ENCODE assay signal across 8 mouse cellular contexts in genomic region chr11:102219994-102220346, GRCm38 (mm10). TPM values are rescaled to one million over a fixed set of nuclear protein-coding genes. Genes with fewer than 3 reads are reported as not detected.
A peak's percentile ranks its signal among the peaks of the same experiment; 100 is the strongest.
DNase-seq lines count a peak whose midpoint lies in the region; ATAC-seq and TF ChIP-seq lines count a peak whose summit lies in the region.

No protein-coding gene starts in this region.

- no peak for ATAC-seq in embryonic facial prominence, embryonic 13.5 days (ENCODE audit: insufficient number of reproducible peaks, insufficient read depth, low FRiP score, low TSS enrichment, low read depth)
- no peak for ATAC-seq in forebrain, embryonic 14.5 days

- no peak for TF ChIP-seq CTCF in thymus, adult 2 months (IDR thresholded peaks at IDR 0.05; ENCODE audit: borderline replicate concordance, control insufficient read depth, extremely low read depth, insufficient read depth, low read length, poor library complexity)

- intact Hi-C loops in heart, postnatal 36 days (cut with DNase I), result loop anchor here (5.0 kb wide), 2 partner anchors 212 to 238 kb away; partner anchors contain the start of genes Cfap97d1 and Grn

- no peak overlapping the region for H3K9ac ChIP-seq in embryonic facial prominence, embryonic 13.5 days
- H3K9ac ChIP-seq in forebrain, embryonic 14.5 days (ENCODE audit: low read length), result no peak overlapping the region

- no peaks in the 10 kb centered on the region for H3K27me3 ChIP-seq in embryonic facial prominence, embryonic 13.5 days
- no peaks in the 10 kb centered on the region for H3K27me3 ChIP-seq in thymus, adult 2 months (ENCODE audit: control insufficient read depth, insufficient read depth, low read length)
- H3K27me3 ChIP-seq in forebrain, embryonic 14.5 days (replicated peaks; ENCODE audit: control insufficient read depth, insufficient read depth, low read length), result no peaks in the 10 kb centered on the region

- H3K27ac ChIP-seq in embryonic facial prominence, embryonic 13.5 days, result peak overlapping the region; percentile 88; the same call in 1 of the 2 replicates
- H3K27ac ChIP-seq in thymus, adult 2 months (ENCODE audit: control insufficient read depth, insufficient read depth, low read length), result no peak overlapping the region
- H3K27ac ChIP-seq in forebrain, embryonic 14.5 days (ENCODE audit: low read depth, low read length), result no peak overlapping the region

- H3K4me1 ChIP-seq in embryonic facial prominence, embryonic 13.5 days, result peaks cover 85% of the 10 kb centered on the region
- H3K4me1 ChIP-seq in thymus, adult 2 months (replicated peaks; ENCODE audit: control insufficient read depth, insufficient read depth, low read length), result peaks cover 65% of the 10 kb centered on the region
- peaks cover 41% of the 10 kb centered on the region for H3K4me1 ChIP-seq in forebrain, embryonic 14.5 days (ENCODE audit: control insufficient read depth, insufficient read depth, low read length)

- H3K9me3 ChIP-seq in embryonic facial prominence, embryonic 13.5 days, result no peaks in the 10 kb centered on the region
- no peaks in the 10 kb centered on the region for H3K9me3 ChIP-seq in forebrain, embryonic 14.5 days (replicated peaks; ENCODE audit: control insufficient read depth, low read length)

- 74% methylated on average over 4 of the region's 4 CpGs for WGBS in embryonic facial prominence, embryonic 13.5 days
- 53% methylated on average over 4 of the region's 4 CpGs for WGBS in thymus, adult 2 months
- 78% methylated on average over 4 of the region's 4 CpGs for WGBS in forebrain, embryonic 14.5 days

- no peak overlapping the region for H3K4me3 ChIP-seq in embryonic facial prominence, embryonic 13.5 days
- no peak overlapping the region for H3K4me3 ChIP-seq in thymus, adult 2 months (ENCODE audit: control insufficient read depth, insufficient read depth, low read length)
- H3K4me3 ChIP-seq in forebrain, embryonic 14.5 days (ENCODE audit: low read depth, low read length), result no peak overlapping the region

- H3K36me3 ChIP-seq in embryonic facial prominence, embryonic 13.5 days, result peaks cover 29% of the 10 kb centered on the region
- H3K36me3 ChIP-seq in thymus, adult 2 months (ENCODE audit: control insufficient read depth, insufficient read depth, low read length), result no peaks in the 10 kb centered on the region
- H3K36me3 ChIP-seq in forebrain, embryonic 14.5 days (ENCODE audit: control insufficient read depth, insufficient read depth, low read length), result peaks cover 43% of the 10 kb centered on the region

- DNase-seq in kidney, postnatal 36 days, result peak; percentile 43 to 59
- DNase-seq in kidney, postnatal 14 days, result no peak
- peak; percentile 72 for DNase-seq in adrenal gland, adult 2 months
- peak; percentile 76 to 83 for DNase-seq in heart, postnatal 36 days
- DNase-seq in thymus, adult 2 months, result no peak
- DNase-seq in forebrain, embryonic 14.5 days (ENCODE audit: low spot score), result no peak
- DNase-seq in ovary, adult 18-20 months (ENCODE audit: low spot score), result no peak

- no peak for TF ChIP-seq POLR2A in thymus, adult 2 months (IDR thresholded peaks at IDR 0.05; ENCODE audit: control insufficient read depth, extremely low read depth, insufficient read depth, low read length, poor library complexity)

- H3K4me2 ChIP-seq in embryonic facial prominence, embryonic 13.5 days, result peak overlapping the region; percentile 93; the same call in 1 of the 2 replicates
- no peak overlapping the region for H3K4me2 ChIP-seq in forebrain, embryonic 14.5 days (ENCODE audit: low read length)

RNA-seq across cellular contexts. Expression of gene Hdac5, which starts 10.0 kb away (rescaled TPM):
- 100 to 1,000 TPM in 1 of 2 experiments, 10 to 100 TPM in 1; 67.8 to 127 TPM for total RNA-seq in adrenal gland, adult 2 months (2021)
- 99.3 and 131 TPM in 2 replicates for polyA plus RNA-seq in adrenal gland, adult 2 months (2012; rRNA removed)
- 80.5 and 84.4 TPM in 2 replicates for polyA plus RNA-seq in embryonic facial prominence, embryonic 13.5 days (2015; fragmentation: Nextera tagmentation; extraction: Ambion mirVana)
- total RNA-seq in heart, postnatal 36 days (2021), result 100 to 1,000 TPM; 141 to 143 TPM
- 76.8 and 81.7 TPM in 2 replicates for polyA plus RNA-seq in thymus, adult 2 months (2012; rRNA removed)
- polyA plus RNA-seq in forebrain, embryonic 14.5 days (2014; fragmentation: Nextera tagmentation; extraction: Ambion mirVana), result 38.9 and 60.6 TPM in 2 replicates

RNA-seq across cellular contexts. Expression of gene BC030867, which starts 28.7 kb away (rescaled TPM):
- total RNA-seq in adrenal gland, adult 2 months (2021), result under 1 TPM; 0.35 to 0.93 TPM
- polyA plus RNA-seq in adrenal gland, adult 2 months (2012; rRNA removed), result 1.2 and 1.6 TPM in 2 replicates
- 18.3 and 19.7 TPM in 2 replicates for polyA plus RNA-seq in embryonic facial prominence, embryonic 13.5 days (2015; fragmentation: Nextera tagmentation; extraction: Ambion mirVana)
- total RNA-seq in heart, postnatal 36 days (2021), result under 1 TPM; 0.14 to 0.25 TPM
- 13.0 and 17.7 TPM in 2 replicates for polyA plus RNA-seq in thymus, adult 2 months (2012; rRNA removed)
- polyA plus RNA-seq in forebrain, embryonic 14.5 days (2014; fragmentation: Nextera tagmentation; extraction: Ambion mirVana), result 6.1 and 6.3 TPM in 2 replicates

RNA-seq across cellular contexts. Expression of gene G6pc3, which starts 30.6 kb away (rescaled TPM):
- total RNA-seq in adrenal gland, adult 2 months (2021), result 100 to 1,000 TPM; 140 to 149 TPM
- 254 and 297 TPM in 2 replicates for polyA plus RNA-seq in adrenal gland, adult 2 months (2012; rRNA removed)
- polyA plus RNA-seq in embryonic facial prominence, embryonic 13.5 days (2015; fragmentation: Nextera tagmentation; extraction: Ambion mirVana), result 27.6 and 28.3 TPM in 2 replicates
- total RNA-seq in heart, postnatal 36 days (2021), result 10 to 100 TPM; 45.1 to 47.3 TPM
- polyA plus RNA-seq in thymus, adult 2 months (2012; rRNA removed), result 48.6 and 56.5 TPM in 2 replicates
- 24.6 and 24.8 TPM in 2 replicates for polyA plus RNA-seq in forebrain, embryonic 14.5 days (2014; fragmentation: Nextera tagmentation; extraction: Ambion mirVana)

RNA-seq across cellular contexts. Expression of gene Lsm12, which starts 34.9 kb away (rescaled TPM):
- total RNA-seq in adrenal gland, adult 2 months (2021), result 100 to 1,000 TPM in 1 of 2 experiments, 10 to 100 TPM in 1; 82.6 to 108 TPM
- polyA plus RNA-seq in adrenal gland, adult 2 months (2012; rRNA removed), result 35.8 and 40.1 TPM in 2 replicates
- 125 and 159 TPM in 2 replicates for polyA plus RNA-seq in embryonic facial prominence, embryonic 13.5 days (2015; fragmentation: Nextera tagmentation; extraction: Ambion mirVana)
- total RNA-seq in heart, postnatal 36 days (2021), result 10 to 100 TPM; 44.7 to 52.6 TPM
- polyA plus RNA-seq in thymus, adult 2 months (2012; rRNA removed), result 36.1 and 42.2 TPM in 2 replicates
- 83.1 and 93.7 TPM in 2 replicates for polyA plus RNA-seq in forebrain, embryonic 14.5 days (2014; fragmentation: Nextera tagmentation; extraction: Ambion mirVana)

RNA-seq across cellular contexts. Expression of gene Asb16, which starts 48.6 kb away (rescaled TPM):
- under 1 TPM; 0.12 to 0.45 TPM for total RNA-seq in adrenal gland, adult 2 months (2021)
- 0.75 and 0.95 TPM in 2 replicates for polyA plus RNA-seq in adrenal gland, adult 2 months (2012; rRNA removed)
- polyA plus RNA-seq in embryonic facial prominence, embryonic 13.5 days (2015; fragmentation: Nextera tagmentation; extraction: Ambion mirVana), result 0.11 and 0.18 TPM in 2 replicates
- total RNA-seq in heart, postnatal 36 days (2021), result 1 to 10 TPM in 1 of 2 experiments, under 1 TPM in 1; 0.73 to 1.1 TPM
- polyA plus RNA-seq in thymus, adult 2 months (2012; rRNA removed), result 0.12 and 0.27 TPM in 2 replicates
- polyA plus RNA-seq in forebrain, embryonic 14.5 days (2014; fragmentation: Nextera tagmentation; extraction: Ambion mirVana), result not detected in 2 replicates

Comparison
In these comparisons a context has a peak if more than half of its experiments do, and no peak if none do; other contexts are left out.
1. DNase-seq: peak in kidney, postnatal 36 days (2 of 2), adrenal gland, adult 2 months (single experiment) and heart, postnatal 36 days (2 of 2); none in kidney, postnatal 14 days (single experiment), thymus, adult 2 months (single experiment), forebrain, embryonic 14.5 days (single experiment) and ovary, adult 18-20 months (single experiment).